Mouse (Mus musculus) hindbrain, embryonic 14.5 days (tissue): ENCODE measurements around the gene Olfr1234. TPM values are rescaled to one million over a fixed set of nuclear protein-coding genes. Genes with fewer than 3 reads are reported as not detected.

Source experiments
- ATAC-seq: fragments of 200-750 bp; cut with Nextera tagmentation; 2 replicates; pipeline ENCODE4 v1.8.0; 2017; ENCODE audit warnings: moderate number of reproducible peaks, mild to moderate bottlenecking, moderate TSS enrichment, moderate library complexity; ENCODE audit not compliant: low FRiP score
- DNase-seq: peaks from one replicate; pipeline ENCODE4 v3.0.0-alpha.2; 2015; ENCODE audit warnings: low spot score
- H3K27ac ChIP-seq: fragments of 300-500 bp; sonication (generic); 2 replicates; pipeline ENCODE4 v1.5.1; 2014; ENCODE audit warnings: mild to moderate bottlenecking, moderate library complexity
- H3K27me3 ChIP-seq: fragments of 300-500 bp; sonication (generic); 2 replicates; pipeline ENCODE4 v1.6.1; 2014; ENCODE audit warnings: mild to moderate bottlenecking, low read length, mixed read lengths; ENCODE audit not compliant: control insufficient read depth, insufficient read depth
- H3K36me3 ChIP-seq: fragments of 300-500 bp; sonication (generic); replicated peaks from 2 replicates; pipeline ENCODE4 v1.6.1; 2014; ENCODE audit not compliant: control insufficient read depth, insufficient read depth
- H3K4me1 ChIP-seq: fragments of 300-500 bp; sonication (generic); replicated peaks from 2 replicates; pipeline ENCODE4 v1.6.1; 2014; ENCODE audit warnings: antibody characterized with exemption, low read length, mixed read lengths; ENCODE audit not compliant: control insufficient read depth, insufficient read depth
- H3K4me2 ChIP-seq: fragments of 300-500 bp; sonication (generic); replicated peaks from 2 replicates; pipeline ENCODE4 v1.6.1; 2014; ENCODE audit warnings: mild to moderate bottlenecking, moderate library complexity
- H3K4me3 ChIP-seq: fragments of 300-500 bp; sonication (generic); replicated peaks from 2 replicates; pipeline ENCODE4 v1.5.1; 2014; ENCODE audit warnings: mild to moderate bottlenecking, low read length
- H3K9ac ChIP-seq: fragments of 300-500 bp; sonication (generic); 2 replicates; pipeline ENCODE4 v1.6.1; 2014
- H3K9me3 ChIP-seq: fragments of 300-500 bp; sonication (generic); 2 replicates; pipeline ENCODE4 v1.6.1; 2016; ENCODE audit warnings: low read length; ENCODE audit not compliant: control insufficient read depth
- WGBS: fragments of 180-500 bp; shearing (Covaris S2); extraction: QIAGEN DNeasy Blood & Tissue Kit; methylation state at CpG from one replicate; pipeline ENCODE4 v1.1.7; 2014; 5-methylcytosine and 5-hydroxymethylcytosine counted together
- polyA plus RNA-seq: library from polyadenylated mRNA; unstranded; fragments of >200 nt; fragmentation: Nextera tagmentation; extraction: Ambion mirVana; gene quantifications from 2 replicates; pipeline ENCODE4 v1.2.1, GENCODE M21; 2014

Gene Olfr1234
- polyA plus RNA-seq, result not detected in 2 replicates

DNA sequence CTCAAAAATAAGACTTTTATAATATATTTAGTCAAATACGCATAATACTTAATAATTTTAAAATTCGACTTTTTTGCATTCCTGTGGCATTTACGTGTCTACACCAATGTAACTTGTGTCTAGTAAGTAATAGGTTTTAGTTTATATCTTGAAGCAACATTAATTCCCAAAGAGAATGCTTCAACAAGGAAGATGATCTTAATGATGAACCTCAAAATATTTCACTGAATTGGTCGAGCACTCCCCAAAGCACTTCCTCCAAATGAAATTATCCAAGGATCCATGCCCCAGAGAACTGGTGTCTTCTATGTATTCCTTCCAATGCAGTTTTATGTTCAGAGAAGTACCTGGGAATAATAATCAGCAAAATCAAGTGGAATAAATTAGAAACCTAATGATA is at the start of gene Olfr1234:
Gene Olfr1234, minus strand, starts transcription at position 101 of the 400 bp plus-strand sequence.
- H3K4me1 ChIP-seq, result no peaks in the 10 kb centered on the region
- no peak within 1 kb of the TSS for H3K9ac ChIP-seq
- H3K36me3 ChIP-seq, result no peaks in the 10 kb centered on the region
- no peak within 1 kb of the TSS for H3K4me2 ChIP-seq
- no peak within 1 kb of the TSS for H3K4me3 ChIP-seq
- DNase-seq (no peak), ATAC-seq (no peak)
- H3K27ac ChIP-seq, result no peak within 1 kb of the TSS
- H3K9me3 ChIP-seq, result no peaks in the 10 kb centered on the region
- 90% methylated on average over 4 of the region's 4 CpGs for WGBS
- no peaks in the 10 kb centered on the region for H3K27me3 ChIP-seq

DNA sequence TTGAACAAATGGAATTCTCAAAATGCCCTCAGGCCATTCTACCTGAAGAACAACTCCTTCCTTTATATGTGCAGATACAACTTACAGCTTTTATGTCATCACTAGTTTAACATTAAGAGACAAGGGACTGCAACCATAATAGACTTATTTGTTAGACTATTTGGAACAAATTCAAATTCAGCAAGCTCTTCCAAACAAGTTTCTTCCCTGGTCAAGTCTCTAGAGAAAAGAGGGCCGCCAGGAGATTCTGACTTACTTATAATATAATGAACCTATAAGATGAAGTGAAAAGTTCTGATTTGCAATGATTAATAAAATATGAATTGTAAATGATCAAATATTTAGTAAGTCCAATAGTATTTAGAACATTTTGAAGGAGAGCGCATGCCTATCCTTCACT is 44.9 kb upstream of the Olfr1234 start, which contains the start of gene Olfr1238:
Gene Olfr1238, minus strand, starts transcription at position 101 of the 400 bp plus-strand sequence.
- Histone ChIP-seq H3K27ac (no peak within 1 kb of the TSS), H3K9me3 (no peaks in the 10 kb centered on the region), H3K4me1 (no peaks in the 10 kb centered on the region), H3K9ac (no peak within 1 kb of the TSS), H3K4me3 (no peak within 1 kb of the TSS), H3K27me3 (no peaks in the 10 kb centered on the region), H3K4me2 (no peak within 1 kb of the TSS), H3K36me3 (no peaks in the 10 kb centered on the region)
- ATAC-seq (no peak), DNase-seq (no peak)
- 94% methylated on average over 2 of the region's 2 CpGs for WGBS

DNA sequence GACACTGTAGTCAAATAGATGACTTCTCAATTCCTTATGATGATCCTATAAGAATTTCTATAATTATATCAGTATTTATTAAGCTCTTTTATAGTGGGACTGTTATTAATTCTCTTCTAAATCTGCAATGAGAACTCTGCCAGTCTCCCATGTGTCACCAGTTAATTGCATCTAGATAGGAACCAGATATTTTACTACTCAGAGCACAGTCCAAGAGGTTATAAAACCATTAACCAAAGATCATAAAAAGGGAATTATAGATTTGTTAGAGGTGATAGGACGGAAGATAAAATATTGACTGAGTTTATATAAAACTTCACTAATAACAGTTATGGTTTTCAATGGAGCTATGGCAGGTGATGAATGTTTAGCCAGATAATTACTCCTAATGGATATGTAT is 36.2 kb upstream of the Olfr1234 start:
- H3K36me3 ChIP-seq, result no peaks in the 10 kb centered on the region
- H3K9ac ChIP-seq, result no peak overlapping the region
- H3K27ac ChIP-seq, result no peak overlapping the region
- no peak for DNase-seq
- H3K4me2 ChIP-seq, result no peak overlapping the region
- WGBS, result 88% methylated on average over 1 of the region's 1 CpGs
- H3K9me3 ChIP-seq, result no peaks in the 10 kb centered on the region
- no peaks in the 10 kb centered on the region for H3K4me1 ChIP-seq
- no peak overlapping the region for H3K4me3 ChIP-seq
- no peak for ATAC-seq
- no peaks in the 10 kb centered on the region for H3K27me3 ChIP-seq

DNA sequence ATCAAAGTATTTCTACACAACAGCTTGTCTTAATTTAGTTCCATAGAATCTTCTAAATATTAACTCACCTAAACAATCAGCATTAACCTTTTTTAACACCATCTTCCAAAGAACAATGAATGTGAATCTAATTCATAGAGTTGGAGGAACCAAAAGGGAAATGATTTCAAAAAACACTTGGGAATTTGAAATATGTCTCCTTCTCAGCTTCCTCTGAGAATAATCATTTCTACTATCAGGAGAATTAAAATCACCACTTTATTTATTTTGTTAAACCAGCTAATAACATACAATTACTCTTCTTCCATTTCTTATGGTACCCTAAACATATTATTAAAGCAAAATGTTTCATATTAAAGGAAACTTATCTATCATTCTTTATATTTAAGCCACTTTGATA is 22.4 kb downstream of the Olfr1234 start, which contains the start of gene Olfr1233:
Gene Olfr1233, minus strand, starts transcription at position 101 of the 400 bp plus-strand sequence.
- no peak for DNase-seq
- H3K27me3 ChIP-seq, result no peaks in the 10 kb centered on the region
- no peak for ATAC-seq
- H3K4me2 ChIP-seq, result no peak within 1 kb of the TSS
- H3K27ac ChIP-seq, result no peak within 1 kb of the TSS
- H3K36me3 ChIP-seq, result no peaks in the 10 kb centered on the region
- H3K9me3 ChIP-seq, result no peaks in the 10 kb centered on the region
- H3K4me1 ChIP-seq, result no peaks in the 10 kb centered on the region
- no peak within 1 kb of the TSS for H3K4me3 ChIP-seq
- no peak within 1 kb of the TSS for H3K9ac ChIP-seq

DNA sequence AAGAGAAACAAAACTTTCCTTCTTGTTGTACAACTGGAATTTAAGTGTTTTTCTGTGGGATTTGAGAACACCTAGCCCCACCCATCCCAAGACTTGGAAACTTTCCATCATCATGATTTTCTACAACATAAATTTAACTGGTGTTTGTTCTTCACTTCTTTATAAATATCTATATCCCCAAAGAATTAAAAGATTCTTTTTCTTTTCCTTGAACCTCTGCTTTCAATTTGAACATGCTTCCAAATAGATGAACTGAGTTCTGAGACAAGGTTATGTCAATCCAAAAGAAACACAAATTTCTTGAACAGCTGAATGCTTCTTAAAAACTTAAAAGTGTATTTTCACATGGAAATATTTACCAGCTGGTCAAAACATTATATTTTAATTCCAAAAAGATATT is 35.1 kb downstream of the Olfr1234 start, which contains the start of gene Olfr1232:
Gene Olfr1232, minus strand, starts transcription at position 101 of the 400 bp plus-strand sequence.
- Histone ChIP-seq H3K4me1 (no peaks in the 10 kb centered on the region), H3K36me3 (no peaks in the 10 kb centered on the region), H3K4me3 (no peak within 1 kb of the TSS), H3K27me3 (no peaks in the 10 kb centered on the region), H3K27ac (no peak within 1 kb of the TSS), H3K9ac (no peak within 1 kb of the TSS), H3K9me3 (no peaks in the 10 kb centered on the region), H3K4me2 (no peak within 1 kb of the TSS)
- DNase-seq (no peak), ATAC-seq (no peak)

Other genes starting within 250 kb of the Olfr1234 start
- not detected in 2 replicates for gene Olfr1221, start 247.6 kb downstream of the Olfr1234 start, polyA plus RNA-seq
- gene Olfr1222, start 231.8 kb downstream of the Olfr1234 start, polyA plus RNA-seq, result not detected in 2 replicates
- not detected in 2 replicates for gene Olfr1223, start 213.3 kb downstream of the Olfr1234 start, polyA plus RNA-seq
- not detected in 2 replicates for gene Olfr1224-ps1, start 200.8 kb downstream of the Olfr1234 start, polyA plus RNA-seq
- gene Olfr1225, start 190.2 kb downstream of the Olfr1234 start, polyA plus RNA-seq, result not detected in 2 replicates
- gene Olfr1226, start 164.8 kb downstream of the Olfr1234 start, polyA plus RNA-seq, result not detected in 2 replicates
- not detected in 2 replicates for gene Olfr1228, start 110.8 kb downstream of the Olfr1234 start, polyA plus RNA-seq
- not detected in 2 replicates for gene Olfr1229, start 76.9 kb downstream of the Olfr1234 start, polyA plus RNA-seq
- gene Olfr1230, start 67.6 kb downstream of the Olfr1234 start, polyA plus RNA-seq, result not detected in 2 replicates
- gene Olfr1231, start 57.8 kb downstream of the Olfr1234 start, polyA plus RNA-seq, result not detected in 2 replicates
- not detected in 2 replicates for gene Olfr1232, start 35.2 kb downstream of the Olfr1234 start, polyA plus RNA-seq
- gene Olfr1233, start 22.5 kb downstream of the Olfr1234 start, polyA plus RNA-seq, result not detected in 2 replicates
- not detected in 2 replicates for gene Olfr1238, start 44.8 kb upstream of the Olfr1234 start, polyA plus RNA-seq
- not detected in 2 replicates for gene Olfr1239, start 55.5 kb upstream of the Olfr1234 start, polyA plus RNA-seq
- gene Olfr1240, start 78.1 kb upstream of the Olfr1234 start, polyA plus RNA-seq, result not detected in 2 replicates
- not detected in 2 replicates for gene Olfr1241, start 122.3 kb upstream of the Olfr1234 start, polyA plus RNA-seq
- gene Olfr1242, start 133.5 kb upstream of the Olfr1234 start, polyA plus RNA-seq, result not detected in 2 replicates
- not detected in 2 replicates for gene Olfr1243, start 166.6 kb upstream of the Olfr1234 start, polyA plus RNA-seq
- gene Olfr1245, start 213.6 kb upstream of the Olfr1234 start, polyA plus RNA-seq, result not detected in 2 replicates
- not detected in 2 replicates for gene Olfr1246, start 228.3 kb upstream of the Olfr1234 start, polyA plus RNA-seq
- 0.04 TPM in 1 of 2 replicates, not detected in the other for gene Olfr1247, start 249.3 kb upstream of the Olfr1234 start, polyA plus RNA-seq